Mouse (Mus musculus) liver, embryonic 14.5 days (tissue): ENCODE data around the gene Tent5a. TPM values are rescaled to one million over a fixed set of nuclear protein-coding genes. Genes with fewer than 3 reads are reported as not detected.
A peak's percentile ranks its signal among the peaks of the same experiment; 100 is the strongest.

ENCODE experiments used
- ATAC-seq: fragments of 200-750 bp; cut with Nextera tagmentation; 2 replicates; pipeline ENCODE4 v1.8.0; 2017; ENCODE audit warnings: moderate number of reproducible peaks, mild to moderate bottlenecking, moderate library complexity; ENCODE audit not compliant: insufficient read depth
- DNase-seq, 3 experiments: peaks; one replicate each; pipeline ENCODE4 v3.0.0-alpha.2; 2012 to 2013; ENCODE audit warnings: low read depth in 3 of 3, low spot score in 3 of 3
- H3K27ac ChIP-seq: fragments of 300-500 bp; sonication (generic); 2 replicates; pipeline ENCODE4 v1.5.1; 2014; ENCODE audit warnings: moderate library complexity, mild to moderate bottlenecking, control low read depth, inconsistent platforms
- H3K27me3 ChIP-seq: fragments of 300-500 bp; sonication (generic); 2 replicates; pipeline ENCODE4 v1.6.1; 2014; ENCODE audit warnings: mild to moderate bottlenecking, low read length, moderate library complexity; ENCODE audit not compliant: control insufficient read depth, insufficient read depth
- H3K36me3 ChIP-seq: fragments of 300-500 bp; sonication (generic); replicated peaks from 2 replicates; pipeline ENCODE4 v1.6.1; 2014; ENCODE audit warnings: low read depth; ENCODE audit not compliant: control insufficient read depth, insufficient read depth
- H3K4me1 ChIP-seq, 2 experiments: fragments of 200-500 bp in 1 of 2; fragments of 300-500 bp in 1 of 2; sonication (generic) in 1 of 2; replicated peaks; 2 replicates each; pipeline ENCODE4 v1.6.1; 2012 to 2014; ENCODE audit warnings: antibody characterized with exemption in 1 of 2, inconsistent platforms in 1 of 2, low read length in 1 of 2; ENCODE audit not compliant: control insufficient read depth in 2 of 2, insufficient read depth in 2 of 2
- H3K4me2 ChIP-seq: fragments of 300-500 bp; sonication (generic); 2 replicates; pipeline ENCODE4 v1.6.1; 2014; ENCODE audit warnings: low read depth, mild to moderate bottlenecking, control low read depth, moderate library complexity
- H3K4me3 ChIP-seq, 2 experiments: fragments of 200-500 bp in 1 of 2; fragments of 300-500 bp in 1 of 2; sonication (generic) in 1 of 2; 2 replicates each; pipeline ENCODE4 v1.5.1; 2012 to 2014; ENCODE audit warnings: low read depth in 2 of 2, low read length in 2 of 2, mild to moderate bottlenecking in 2 of 2, control low read depth in 1 of 2, inconsistent platforms in 1 of 2, moderate library complexity in 1 of 2; ENCODE audit not compliant: insufficient read depth in 1 of 2
- H3K9ac ChIP-seq: fragments of 300-500 bp; sonication (generic); replicated peaks from 2 replicates; pipeline ENCODE4 v1.6.1; 2014; ENCODE audit warnings: mild to moderate bottlenecking, control low read depth, moderate library complexity
- H3K9me3 ChIP-seq: fragments of 300-500 bp; sonication (generic); 2 replicates; pipeline ENCODE4 v1.6.1; 2016; ENCODE audit warnings: low read length, mixed read lengths; ENCODE audit not compliant: control insufficient read depth
- CTCF ChIP-seq: IDR thresholded peaks from 2 replicates; pipeline ENCODE4 v1.5.1; 2016; ENCODE audit warnings: antibody characterized with exemption, low read depth, control low read depth
- EP300 ChIP-seq: IDR thresholded peaks from 2 replicates; pipeline ENCODE4 v1.6.1; 2016; ENCODE audit warnings: antibody characterized with exemption, low read depth
- WGBS: fragments of 180-500 bp; shearing (Covaris S2); extraction: QIAGEN DNeasy Blood & Tissue Kit; methylation state at CpG from one replicate; pipeline ENCODE4 v1.1.7; 2014; ENCODE audit not compliant: insufficient replicate concordance; 5-methylcytosine and 5-hydroxymethylcytosine counted together
- polyA plus RNA-seq, 2 experiments: library from polyadenylated mRNA; depleted of rRNA in 1 of 2; stranded (reverse) in 1 of 2; unstranded in 1 of 2; fragments of >200 nt; fragmentation: Nextera tagmentation in 1 of 2; extraction: Ambion mirVana in 1 of 2; gene quantifications; 2 replicates each; pipeline versions ENCODE4 v1.2.1 to v1.2.3; 2012 to 2014

Tent5a gene
- polyA plus RNA-seq, 2 experiments, result 5.0 to 8.1 TPM

DNA sequence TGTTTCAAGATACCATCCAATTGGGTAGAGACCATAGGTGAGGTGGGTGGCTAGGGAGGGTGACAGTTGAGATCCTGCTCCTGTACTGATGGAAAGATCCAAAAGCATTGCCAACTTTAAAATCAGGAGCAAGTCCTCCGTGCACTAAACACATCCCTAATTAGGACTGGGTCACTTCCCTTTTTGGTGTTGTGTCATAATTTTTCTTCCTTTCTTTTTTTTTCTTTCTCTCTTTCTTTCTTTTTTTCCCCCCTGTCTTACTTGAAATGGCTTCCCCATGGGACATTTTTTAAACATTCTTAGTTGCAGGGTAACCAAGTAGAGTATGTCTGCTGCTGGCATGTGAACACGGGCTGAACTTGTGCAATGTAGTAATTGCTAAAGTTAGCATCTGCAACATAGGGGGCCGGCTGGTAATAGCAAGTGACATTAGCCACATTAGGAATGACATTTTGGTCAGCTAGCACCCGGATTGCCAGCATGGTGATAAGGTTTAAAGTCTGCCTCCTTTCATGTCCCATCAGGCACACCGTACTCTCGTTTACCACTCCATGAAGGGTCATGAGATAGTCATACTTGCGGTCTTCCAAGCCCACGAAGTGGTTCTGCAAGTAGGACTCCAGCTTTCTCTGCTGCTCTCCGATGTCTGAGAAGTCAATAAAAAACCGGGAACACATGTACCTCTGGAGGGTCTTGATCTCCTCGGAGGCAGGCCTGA lies 2.8 kb downstream of the Tent5a start:
- TF ChIP-seq EP300, result no peak
- TF ChIP-seq CTCF, result no peak
- DNase-seq (no peak), ATAC-seq (no peak)
- H3K4me2 ChIP-seq, result peak overlapping the region; percentile 74
- peaks cover 0 to 4% of the 10 kb centered on the region in 2 experiments; a peak in 2 of 4 replicates for H3K4me1 ChIP-seq
- WGBS, result 50% methylated on average over 11 of the region's 11 CpGs
- no peaks in the 10 kb centered on the region; the same call in 1 of the 2 replicates for H3K36me3 ChIP-seq
- no peaks in the 10 kb centered on the region; the same call in 1 of the 2 replicates for H3K27me3 ChIP-seq
- peak overlapping the region; percentile 51 to 65 for H3K4me3 ChIP-seq
- no peaks in the 10 kb centered on the region for H3K9me3 ChIP-seq
- H3K27ac ChIP-seq, result no peak overlapping the region
- H3K9ac ChIP-seq, result no peak overlapping the region

DNA sequence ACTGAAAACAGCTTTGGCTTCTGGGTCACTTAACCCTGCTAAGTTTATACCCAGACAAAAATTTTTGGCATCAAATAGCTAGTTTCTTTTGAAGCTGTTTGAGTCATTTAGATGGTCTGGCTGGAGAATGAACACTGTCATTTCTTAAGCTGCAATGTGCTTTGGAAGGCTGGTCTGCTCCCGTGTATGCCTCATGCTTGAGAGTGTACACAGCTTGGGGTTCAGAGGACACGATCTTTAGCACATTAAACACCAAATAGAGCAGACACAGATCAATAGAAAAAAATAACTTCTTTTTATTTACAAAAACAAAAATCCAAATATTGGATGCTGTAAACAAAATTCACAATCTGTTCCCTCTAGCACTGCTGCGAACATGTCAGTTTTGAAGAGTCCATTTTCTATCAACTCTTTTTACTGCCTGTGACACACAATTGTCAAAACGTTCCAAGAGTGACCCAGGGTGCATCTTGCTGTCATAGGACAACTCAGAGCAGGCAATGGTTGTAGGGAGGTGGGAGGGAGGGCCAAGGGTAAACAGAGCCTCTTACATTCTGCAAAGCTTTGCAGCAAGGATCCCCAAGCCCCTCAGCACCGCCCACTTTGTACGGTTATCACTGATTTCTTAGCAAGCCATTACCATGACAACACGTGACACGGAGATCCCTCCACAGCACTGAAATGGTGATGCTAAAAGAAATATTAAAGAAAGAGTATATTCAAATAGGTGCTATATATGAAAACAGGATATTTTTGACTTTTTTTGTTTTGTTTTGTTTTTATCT lies 6.8 kb downstream of the Tent5a start:
- H3K27ac ChIP-seq, result no peak overlapping the region
- peaks cover 0 to 4% of the 10 kb centered on the region in 2 experiments; a peak in 2 of 4 replicates for H3K4me1 ChIP-seq
- no peak for TF ChIP-seq CTCF
- no peak for TF ChIP-seq EP300
- DNase-seq (no peak), ATAC-seq (no peak)
- no peaks in the 10 kb centered on the region; the same call in 1 of the 2 replicates for H3K36me3 ChIP-seq
- 50% methylated on average over 8 of the region's 8 CpGs for WGBS
- H3K9ac ChIP-seq, result no peak overlapping the region
- H3K27me3 ChIP-seq, result no peaks in the 10 kb centered on the region
- no peaks in the 10 kb centered on the region for H3K9me3 ChIP-seq
- H3K4me2 ChIP-seq, result no peak overlapping the region
- H3K4me3 ChIP-seq, result no peak overlapping the region

- Histone ChIP-seq H3K4me1 (peaks cover 0 to 2% of the 10 kb centered on the region in 2 experiments; a peak in 1 of 4 replicates), H3K27ac (no peak overlapping the region), H3K4me3 (no peak overlapping the region), H3K9ac (no peak overlapping the region), H3K4me2 (no peak overlapping the region), H3K27me3 (no peaks in the 10 kb centered on the region), H3K36me3 (no peaks in the 10 kb centered on the region), H3K9me3 (no peaks in the 10 kb centered on the region)
- 15% methylated on average over 1 of the region's 1 CpGs for WGBS
- DNase-seq, result no peak
- no peak for ATAC-seq
- TF ChIP-seq CTCF (no peak), EP300 (no peak)
Observed at GRCm38 (mm10) chr9:85316122-85316521, 11.0 kb downstream of the Tent5a start.

DNA sequence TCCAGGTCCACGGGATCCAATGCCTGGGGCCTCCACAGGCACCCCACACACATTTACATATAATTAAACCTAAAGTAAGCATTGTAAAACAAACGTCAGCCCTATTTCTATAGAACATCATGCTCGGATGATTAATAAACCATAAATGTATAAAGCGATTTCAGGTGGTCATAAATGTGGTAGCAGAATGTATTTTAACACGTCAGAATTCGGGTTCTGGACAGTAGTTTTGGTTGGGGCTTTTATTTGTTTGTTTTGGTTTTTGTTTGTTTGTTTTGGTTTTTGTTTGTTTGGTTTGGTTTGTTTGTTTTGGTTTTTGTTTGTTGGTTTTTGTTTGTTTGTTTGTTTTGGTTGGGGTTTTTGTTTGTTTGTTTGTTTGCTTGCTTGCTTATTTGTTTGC lies 14.7 kb downstream of the Tent5a start, which contains the start of gene Gm11114:
TSS of gene Gm11114 (plus strand) at position 301 of the 400 bp plus-strand sequence.
- H3K27ac ChIP-seq, result no peak within 1 kb of the TSS
- no peak within 1 kb of the TSS for H3K4me3 ChIP-seq
- H3K36me3 ChIP-seq, result no peaks in the 10 kb centered on the region
- no peak within 1 kb of the TSS for H3K4me2 ChIP-seq
- WGBS, result 65% methylated on average over 6 of the region's 6 CpGs
- H3K4me1 ChIP-seq, result no peaks in the 10 kb centered on the region
- TF ChIP-seq CTCF (no peak), EP300 (no peak)
- no peak within 1 kb of the TSS for H3K9ac ChIP-seq
- no peak for ATAC-seq
- H3K9me3 ChIP-seq, result no peaks in the 10 kb centered on the region
- H3K27me3 ChIP-seq, result no peaks in the 10 kb centered on the region
- DNase-seq, result no peak

DNA sequence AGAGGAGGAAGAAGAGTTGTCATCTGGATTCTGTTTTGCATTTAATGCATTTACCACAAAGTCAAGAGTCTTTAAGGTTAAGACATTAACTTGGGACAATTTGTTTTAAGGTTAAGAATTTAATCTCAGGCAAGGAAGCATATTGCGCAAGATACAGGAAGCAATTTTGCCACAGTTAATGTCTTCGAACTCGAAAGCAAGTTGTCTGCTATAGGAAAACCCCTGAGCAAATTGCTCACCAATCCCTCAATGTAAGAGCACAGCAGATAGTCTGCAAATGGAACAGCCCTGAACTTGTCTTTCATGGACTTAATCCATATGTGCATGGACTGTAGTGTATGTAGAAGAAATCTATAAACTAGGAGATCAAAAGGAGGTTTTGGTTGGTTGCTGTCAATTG lies 23.8 kb downstream of the Tent5a start:
- ATAC-seq (no peak), DNase-seq (no peak)
- Histone ChIP-seq H3K4me2 (no peak overlapping the region), H3K4me3 (no peak overlapping the region), H3K9me3 (no peaks in the 10 kb centered on the region), H3K9ac (no peak overlapping the region), H3K27ac (no peak overlapping the region), H3K4me1 (no peaks in the 10 kb centered on the region), H3K36me3 (no peaks in the 10 kb centered on the region), H3K27me3 (no peaks in the 10 kb centered on the region)
- no peak for TF ChIP-seq CTCF
- TF ChIP-seq EP300, result no peak
- WGBS, result 41% methylated on average over 3 of the region's 3 CpGs
